Mouse (Mus musculus) heart, adult 2 months (tissue): ENCODE measurements around the gene Ccdc134.

Experiments
- CTCF ChIP-seq: fragments of 200-600 bp; IDR thresholded peaks from 2 replicates; pipeline ENCODE4 v1.8.1; 2022; ENCODE audit warnings: antibody characterized with exemption, mild to moderate bottlenecking, moderate library complexity
- POLR2A ChIP-seq: fragments of 200-500 bp; IDR thresholded peaks from 2 replicates; pipeline ENCODE4 v1.6.1; 2011; ENCODE audit warnings: mild to moderate bottlenecking, low read depth, low read length, control low read depth; ENCODE audit not compliant: insufficient read depth

DNA sequence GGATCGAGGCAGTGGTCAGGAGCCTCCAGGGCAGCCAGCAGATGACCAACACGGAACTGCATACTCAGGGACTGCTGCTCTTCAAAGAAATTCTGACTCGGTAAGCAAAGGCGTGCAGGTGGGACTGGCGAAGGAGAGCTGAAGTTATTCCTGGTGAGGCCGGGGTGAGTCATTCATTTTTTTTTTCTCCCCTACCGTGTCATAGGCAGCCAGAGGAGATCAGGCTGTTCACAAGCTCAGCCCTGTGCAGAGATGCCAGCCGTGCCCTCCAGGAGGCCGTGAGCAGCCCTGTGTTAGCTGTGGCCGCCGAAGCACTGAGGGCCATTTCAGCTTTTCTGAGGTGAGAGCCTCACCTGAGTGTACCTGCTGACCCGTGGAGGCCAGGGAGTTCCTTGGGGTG is 41.6 kb upstream of the Ccdc134 start:
- no peak for TF ChIP-seq POLR2A
- no peak for TF ChIP-seq CTCF
